Mouse (Mus musculus): ENCODE data around the gene Lrmp.

GRCm38 (mm10) chr6:145149054-145149453 is 33.6 kb downstream of the Lrmp start:
- TF ChIP-seq GATA1 (IDR thresholded peaks at IDR 0.05; ENCODE audit: low read length) (no peak), TAL1 (IDR thresholded peaks at IDR 0.05; ENCODE audit: low read length) (no peak)

Measured in erythroblast, embryonic 14.5 days (primary cell).